Mouse (Mus musculus) kidney, embryonic 16.5 days (tissue): ENCODE measurements around the gene Immp1l. TPM values are rescaled to one million over a fixed set of nuclear protein-coding genes. Genes with fewer than 3 reads are reported as not detected.
A peak's percentile ranks its signal among the peaks of the same experiment; 100 is the strongest.

ENCODE experiments used
- ATAC-seq: fragments of 200-750 bp; cut with Nextera tagmentation; 2 replicates; pipeline ENCODE4 v1.8.0; 2017; ENCODE audit warnings: moderate TSS enrichment; ENCODE audit not compliant: low FRiP score, low TSS enrichment
- H3K27ac ChIP-seq: fragments of 300-500 bp; sonication (generic); 2 replicates; pipeline ENCODE4 v1.5.1; 2014; ENCODE audit warnings: low read length
- H3K27me3 ChIP-seq: fragments of 300-500 bp; sonication (generic); 2 replicates; pipeline ENCODE4 v1.6.1; 2014; ENCODE audit warnings: low read length, control low read depth, mixed read lengths; ENCODE audit not compliant: insufficient read depth
- H3K36me3 ChIP-seq: fragments of 300-500 bp; sonication (generic); 2 replicates; pipeline ENCODE4 v1.6.1; 2014; ENCODE audit warnings: low read length, control low read depth, mixed read lengths; ENCODE audit not compliant: insufficient read depth
- H3K4me1 ChIP-seq: fragments of 300-500 bp; sonication (generic); 2 replicates; pipeline ENCODE4 v1.6.1; 2014; ENCODE audit warnings: low read length, control low read depth, mixed read lengths; ENCODE audit not compliant: insufficient read depth
- H3K4me2 ChIP-seq: fragments of 300-500 bp; sonication (generic); replicated peaks from 2 replicates; pipeline ENCODE4 v1.6.1; 2014; ENCODE audit warnings: low read depth, low read length
- H3K4me3 ChIP-seq: fragments of 300-500 bp; sonication (generic); 2 replicates; pipeline ENCODE4 v1.5.1; 2014; ENCODE audit warnings: mild to moderate bottlenecking, low read length
- H3K9ac ChIP-seq: fragments of 300-500 bp; sonication (generic); replicated peaks from 2 replicates; pipeline ENCODE4 v1.6.1; 2014; ENCODE audit warnings: low read length
- H3K9me3 ChIP-seq: fragments of 300-500 bp; sonication (generic); 2 replicates; pipeline ENCODE4 v1.6.1; 2016; ENCODE audit warnings: low read length, control low read depth
- WGBS: fragments of 180-500 bp; shearing (Covaris S2); extraction: QIAGEN DNeasy Blood & Tissue Kit; methylation state at CpG from one replicate; pipeline ENCODE4 v1.1.7; 2014; 5-methylcytosine and 5-hydroxymethylcytosine counted together
- polyA plus RNA-seq: library from polyadenylated mRNA; unstranded; fragments of >200 nt; fragmentation: Nextera tagmentation; extraction: Ambion mirVana; gene quantifications from 2 replicates; pipeline ENCODE4 v1.2.1, GENCODE M21; 2015

Immp1l gene
- 116 and 119 TPM in 2 replicates for polyA plus RNA-seq

DNA sequence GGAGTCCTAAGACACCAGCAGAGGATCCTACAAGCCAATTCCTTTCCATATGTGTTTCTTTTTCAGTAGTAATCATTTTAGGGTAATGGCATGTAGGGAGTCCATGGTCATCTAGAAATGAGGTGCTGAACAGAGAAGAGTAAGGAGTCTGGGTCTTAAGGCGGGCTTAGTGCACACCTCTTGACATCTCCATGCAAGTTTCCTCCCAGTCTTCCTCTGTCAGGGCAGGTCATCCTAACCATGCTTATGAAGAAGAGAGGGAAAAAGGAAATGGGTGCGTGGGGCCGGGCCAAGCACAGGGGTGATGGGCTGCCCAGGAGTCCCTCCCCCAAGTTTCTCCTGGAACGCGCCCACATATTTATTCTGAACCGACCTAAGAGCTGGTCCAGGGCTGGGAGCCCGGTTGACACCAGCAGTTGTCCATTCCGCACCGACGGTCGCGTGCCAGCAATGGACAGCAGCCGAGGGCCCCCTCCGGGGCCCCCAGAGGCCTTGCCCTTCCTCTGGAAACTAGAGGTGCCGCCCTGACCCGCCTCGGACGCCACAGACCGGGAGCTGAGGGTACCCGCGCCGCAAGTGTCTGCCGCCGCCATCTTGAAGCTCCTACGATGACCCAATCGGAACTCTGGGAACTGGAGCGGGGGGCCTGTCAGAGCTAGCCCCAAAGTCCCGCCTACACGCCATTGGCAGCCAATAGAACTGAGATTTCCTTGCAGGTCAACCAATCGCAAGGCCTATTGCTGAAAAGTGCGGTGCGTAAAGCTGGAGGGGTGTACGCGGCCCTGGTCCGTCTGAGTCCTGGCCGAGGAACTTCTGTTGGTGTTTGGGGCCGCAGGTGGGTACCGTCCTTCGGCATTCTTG lies at the start of gene Immp1l, which contains the start of gene Elp4:
Gene Immp1l, plus strand, starts transcription at position 743 of the 861 bp plus-strand sequence.
Gene Elp4, minus strand, starts transcription at position 669 of the 861 bp plus-strand sequence.
- H3K9ac ChIP-seq: peak within 1 kb of the TSS; percentile 87
- peak within 1 kb of the TSS; percentile 91 for H3K4me3 ChIP-seq
- H3K4me2 ChIP-seq: peak within 1 kb of the TSS; percentile 84
- H3K9me3 ChIP-seq: no peaks in the 10 kb centered on the region
- ATAC-seq: peak; percentile 100
- H3K36me3 ChIP-seq: 0 out of 2 replicates have a peak, but pooled peaks cover 4% of the 10 kb centered on the region
- WGBS: under 1% methylated on average over 39 of the region's 39 CpGs
- no peaks in the 10 kb centered on the region for H3K27me3 ChIP-seq
- 0 out of 2 replicates have a peak within 1 kb of the TSS, but pooled peaks have one; percentile 53 for H3K27ac ChIP-seq
- H3K4me1 ChIP-seq: peaks cover 8% of the 10 kb centered on the region; the same call in 1 of the 2 replicates

DNA sequence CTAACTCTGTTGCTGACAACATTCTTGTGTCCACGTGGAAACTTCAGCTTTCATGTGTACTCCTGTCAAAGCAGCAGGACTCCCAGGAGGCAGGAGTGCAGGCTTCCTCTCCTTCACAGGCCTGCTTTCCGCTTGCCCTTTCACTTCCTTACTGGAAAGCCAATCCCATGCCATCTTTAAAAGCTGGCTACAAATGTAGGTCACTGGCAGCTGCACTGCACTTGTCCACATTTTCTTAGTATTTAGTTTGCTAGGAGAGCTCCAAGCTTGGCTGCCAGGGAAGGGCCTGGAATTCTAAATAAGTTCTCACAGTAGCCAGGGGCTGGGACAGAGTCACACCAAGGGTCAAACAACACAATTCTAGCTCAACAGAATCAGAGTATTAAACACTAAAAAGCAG lies 49.7 kb upstream of the Immp1l start:
- Histone ChIP-seq H3K4me1 (no peaks in the 10 kb centered on the region), H3K27ac (no peak overlapping the region)
- WGBS: 73% methylated on average over 2 of the region's 2 CpGs

DNA sequence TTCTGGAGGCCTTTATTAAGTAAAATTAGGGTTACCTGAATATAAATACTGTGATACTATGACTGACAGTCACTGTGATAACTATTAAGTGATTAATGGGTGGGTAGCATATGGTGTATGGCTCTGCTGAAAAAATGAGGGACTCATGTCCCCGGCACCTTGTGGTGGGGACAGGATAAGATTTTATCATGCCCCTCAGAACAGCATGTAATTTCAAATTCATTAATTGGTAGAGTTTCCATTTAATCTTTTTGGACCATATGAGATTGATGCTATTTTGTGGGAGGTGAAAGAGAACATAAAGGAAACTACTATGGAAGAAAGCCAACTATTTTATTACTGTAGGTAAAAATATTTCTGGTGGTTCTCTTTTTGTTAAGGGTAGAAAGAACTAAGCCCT lies 31.0 kb upstream of the Immp1l start:
- no peaks in the 10 kb centered on the region for H3K36me3 ChIP-seq
- no peaks in the 10 kb centered on the region for H3K4me1 ChIP-seq
- H3K9me3 ChIP-seq: no peaks in the 10 kb centered on the region
- H3K4me3 ChIP-seq: no peak overlapping the region
- H3K9ac ChIP-seq: no peak overlapping the region
- no peak overlapping the region for H3K4me2 ChIP-seq
- H3K27ac ChIP-seq: no peak overlapping the region
- H3K27me3 ChIP-seq: no peaks in the 10 kb centered on the region
- no peak for ATAC-seq
- WGBS: 88% methylated on average over 1 of the region's 1 CpGs

More for the DNA sequence above, 49.7 kb upstream of the Immp1l start:
- Histone ChIP-seq H3K9me3 (no peaks in the 10 kb centered on the region), H3K27me3 (no peaks in the 10 kb centered on the region), H3K9ac (no peak overlapping the region), H3K4me3 (no peak overlapping the region), H3K36me3 (no peaks in the 10 kb centered on the region), H3K4me2 (no peak overlapping the region)
- no peak for ATAC-seq

DNA sequence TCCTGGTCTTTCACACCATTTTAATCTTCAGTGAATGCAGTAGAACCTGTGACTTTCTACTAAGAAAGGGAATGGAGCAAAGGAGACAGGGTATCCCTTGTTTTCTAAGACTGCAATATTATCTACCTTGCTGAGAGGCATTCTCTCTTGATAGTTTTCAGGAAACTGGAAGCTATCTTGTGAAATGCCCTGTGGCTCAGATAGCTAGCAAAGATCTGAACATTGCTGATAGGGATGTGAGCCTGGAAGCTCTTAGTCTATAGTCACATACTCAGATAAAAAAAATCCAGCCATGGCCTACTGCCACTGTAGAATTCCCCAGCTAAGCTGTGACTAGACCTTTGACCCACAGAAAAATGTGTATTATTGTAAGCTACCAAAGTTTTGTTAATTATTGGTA lies 13.6 kb upstream of the Immp1l start:
- Histone ChIP-seq H3K9me3 (peaks cover 10% of the 10 kb centered on the region), H3K4me1 (no peaks in the 10 kb centered on the region), H3K27me3 (no peaks in the 10 kb centered on the region), H3K4me2 (no peak overlapping the region), H3K9ac (no peak overlapping the region), H3K27ac (no peak overlapping the region), H3K36me3 (peaks cover 26% of the 10 kb centered on the region), H3K4me3 (no peak overlapping the region)
- no peak for ATAC-seq

DNA sequence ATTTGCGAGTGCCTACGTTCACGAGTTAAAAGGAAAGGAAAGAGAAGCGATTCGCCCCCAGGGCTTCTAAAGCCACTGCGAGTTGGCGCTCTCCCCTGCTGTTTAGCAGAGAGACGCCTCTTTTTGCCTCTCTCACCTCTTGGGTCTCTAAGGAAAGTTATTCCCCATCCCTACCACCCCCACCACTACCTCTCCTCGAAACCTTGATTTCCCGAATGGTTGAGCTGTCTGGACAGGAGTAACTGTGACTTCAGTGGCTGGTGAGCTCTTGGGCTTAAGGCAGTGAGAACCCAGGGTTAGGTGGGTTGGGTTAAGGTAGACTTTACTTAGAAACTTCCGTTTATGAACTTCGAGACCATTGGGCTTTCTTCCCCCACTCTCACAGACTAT lies 314 bp downstream of the Immp1l start:
- Histone ChIP-seq H3K27me3 (no peaks in the 10 kb centered on the region), H3K4me1 (peaks cover 8% of the 10 kb centered on the region; the same call in 1 of the 2 replicates), H3K9me3 (no peaks in the 10 kb centered on the region), H3K4me3 (peak overlapping the region; percentile 91), H3K36me3 (0 out of 2 replicates have a peak, but pooled peaks cover 4% of the 10 kb centered on the region), H3K9ac (peak overlapping the region; percentile 87), H3K4me2 (peak overlapping the region; percentile 60), H3K27ac (0 out of 2 replicates have a peak overlapping the region, but pooled peaks have one; percentile 53)
- WGBS: under 1% methylated on average over 11 of the region's 12 CpGs
- ATAC-seq: peak; percentile 53; the same call in 1 of the 2 replicates

DNA sequence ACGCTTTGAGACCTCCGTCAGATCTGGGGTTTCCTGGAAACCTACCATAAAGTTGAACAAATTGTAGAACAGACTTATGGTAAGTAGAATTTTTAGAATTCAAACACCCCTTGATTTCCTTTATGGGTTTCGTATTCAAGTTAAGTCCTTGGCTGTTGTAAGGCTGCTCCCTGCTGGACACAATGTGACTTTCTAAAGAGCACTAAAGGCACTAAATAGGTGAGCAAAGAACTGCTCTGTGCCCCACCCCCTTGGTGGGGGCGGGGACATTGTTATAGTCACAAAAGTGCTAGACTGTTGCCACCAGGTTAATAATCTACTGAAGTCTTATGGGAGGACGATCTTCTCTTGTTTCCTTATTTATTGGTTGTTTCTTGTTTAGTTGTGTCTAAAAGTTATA lies 3.9 kb downstream of the Immp1l start:
- peaks cover 14% of the 10 kb centered on the region; the same call in 1 of the 2 replicates for H3K36me3 ChIP-seq
- H3K4me3 ChIP-seq: no peak overlapping the region
- no peaks in the 10 kb centered on the region for H3K9me3 ChIP-seq
- H3K4me1 ChIP-seq: peaks cover 8% of the 10 kb centered on the region; the same call in 1 of the 2 replicates
- WGBS: 85% methylated on average over 5 of the region's 5 CpGs
- no peak for ATAC-seq
- no peak overlapping the region for H3K9ac ChIP-seq
- H3K4me2 ChIP-seq: no peak overlapping the region
- H3K27me3 ChIP-seq: no peaks in the 10 kb centered on the region
- no peak overlapping the region for H3K27ac ChIP-seq

DNA sequence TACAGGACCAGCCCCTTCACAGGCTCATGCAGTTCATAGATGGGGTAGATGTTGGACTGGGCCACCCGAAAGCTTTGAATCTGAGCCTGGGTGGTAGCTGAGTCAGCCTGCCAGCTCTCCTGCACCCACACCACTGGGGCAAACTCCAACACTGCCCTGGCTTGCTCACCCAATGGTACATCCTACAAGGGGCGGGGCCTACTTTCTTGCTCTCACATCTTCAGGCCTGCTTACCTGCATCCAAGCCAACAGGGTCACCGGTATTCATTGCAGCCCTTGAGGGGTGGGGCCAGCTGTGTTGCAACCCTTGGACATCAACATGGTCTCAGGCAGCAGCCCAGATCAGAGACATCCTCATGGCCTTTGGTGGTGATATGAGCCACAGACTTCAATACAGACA lies 6.2 kb downstream of the Immp1l start:
- peak; percentile 46; the same call in 1 of the 2 replicates for ATAC-seq
- Histone ChIP-seq H3K4me2 (no peak overlapping the region), H3K4me3 (no peak overlapping the region), H3K9me3 (no peaks in the 10 kb centered on the region), H3K27ac (no peak overlapping the region), H3K27me3 (no peaks in the 10 kb centered on the region), H3K9ac (no peak overlapping the region), H3K36me3 (peaks cover 14% of the 10 kb centered on the region; the same call in 1 of the 2 replicates), H3K4me1 (peaks cover 2% of the 10 kb centered on the region; the same call in 1 of the 2 replicates)
- 97% methylated on average over 3 of the region's 3 CpGs for WGBS

DNA sequence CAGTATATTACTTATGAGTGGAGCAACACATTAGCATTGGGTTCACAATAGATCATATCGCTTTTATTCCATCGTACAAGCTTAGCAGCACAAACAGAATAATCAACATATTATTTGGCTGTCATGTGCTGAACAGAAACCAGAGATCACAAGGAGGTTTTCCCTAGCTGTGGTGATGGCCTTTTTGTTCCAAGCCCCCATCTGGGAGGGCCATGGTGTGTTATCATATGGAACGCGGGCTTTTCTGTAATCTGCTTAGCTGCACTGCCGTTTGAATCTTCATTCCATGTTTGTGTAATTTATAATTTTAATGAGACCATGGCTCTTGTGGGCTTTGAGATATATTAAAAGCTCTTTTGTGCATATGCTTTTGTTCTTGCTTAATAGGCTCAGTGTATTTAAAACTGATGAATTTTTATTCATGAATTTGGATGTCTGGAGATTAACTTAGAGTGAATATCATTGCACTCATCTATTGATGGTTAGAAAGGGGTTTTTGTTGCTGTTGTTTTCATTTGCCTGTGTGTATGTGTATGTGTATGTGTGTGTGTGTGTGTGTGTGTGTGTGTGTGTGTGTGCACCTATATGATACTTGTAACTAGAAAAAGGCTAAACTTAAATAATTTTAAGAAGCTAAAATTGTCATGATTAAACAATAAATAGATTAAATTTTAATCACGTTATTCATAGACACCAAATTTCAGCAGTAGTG lies 9.4 kb downstream of the Immp1l start:
- no peak overlapping the region for H3K27ac ChIP-seq
- no peaks in the 10 kb centered on the region for H3K4me1 ChIP-seq
- H3K36me3 ChIP-seq: peaks cover 10% of the 10 kb centered on the region; the same call in 1 of the 2 replicates
- H3K4me3 ChIP-seq: no peak overlapping the region
- H3K9ac ChIP-seq: no peak overlapping the region
- no peaks in the 10 kb centered on the region for H3K27me3 ChIP-seq
- no peak for ATAC-seq
- WGBS: 91% methylated on average over 6 of the region's 6 CpGs
- H3K9me3 ChIP-seq: no peaks in the 10 kb centered on the region
- no peak overlapping the region for H3K4me2 ChIP-seq

DNA sequence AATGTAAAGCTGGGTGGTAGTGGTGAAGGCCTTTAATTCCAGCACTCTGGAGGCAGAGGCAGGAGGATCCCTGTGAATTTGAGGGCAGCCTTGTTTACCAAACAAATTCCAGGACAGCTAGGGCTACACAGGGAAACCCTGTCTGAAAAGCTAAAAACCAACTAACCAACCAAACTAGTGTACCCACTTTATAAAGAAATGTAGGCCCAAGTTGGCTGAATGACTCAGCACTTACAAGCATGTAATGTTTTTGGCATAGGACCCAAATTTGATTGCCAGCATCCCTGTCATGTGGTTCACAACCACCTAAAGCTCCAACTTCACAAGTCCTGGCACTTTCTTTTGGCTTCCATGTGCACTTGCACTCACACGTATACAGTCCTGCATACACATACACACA lies 12.2 kb downstream of the Immp1l start:
- no peaks in the 10 kb centered on the region for H3K36me3 ChIP-seq
- no peaks in the 10 kb centered on the region for H3K9me3 ChIP-seq
- no peak overlapping the region for H3K4me2 ChIP-seq
- H3K4me1 ChIP-seq: no peaks in the 10 kb centered on the region
- H3K9ac ChIP-seq: no peak overlapping the region
- ATAC-seq: no peak
- WGBS: 92% methylated on average over 1 of the region's 1 CpGs
- no peak overlapping the region for H3K4me3 ChIP-seq
- no peak overlapping the region for H3K27ac ChIP-seq
- H3K27me3 ChIP-seq: no peaks in the 10 kb centered on the region
